Mouse (Mus musculus) left cerebral cortex, postnatal 10 days (tissue): ENCODE data around the gene Tox4. TPM values are rescaled to one million over a fixed set of nuclear protein-coding genes. Genes with fewer than 3 reads are reported as not detected.

Source experiments
- total RNA-seq, 2 experiments: library from RNA; stranded (reverse); gene quantifications; 2 replicates each; pipeline ENCODE4 v1.2.3; 2021

Gene Tox4
- total RNA-seq, 2 experiments from 2014 or later, result 55.1 to 56.7 TPM

Other genes starting within 250 kb of the Tox4 start
- gene Olfr221, start 236.7 kb upstream of the Tox4 start, total RNA-seq, result not detected
- gene Hnrnpc, start 175.1 kb upstream of the Tox4 start, total RNA-seq, result 100 to 1,000 TPM; 188 to 191 TPM
- gene Rpgrip1, start 168.4 kb upstream of the Tox4 start, total RNA-seq, result 1 to 10 TPM; 3.7 to 3.8 TPM
- gene Supt16, start 81.7 kb upstream of the Tox4 start, total RNA-seq, result 10 to 100 TPM; 48.3 to 53.1 TPM
- gene Chd8, start 21.4 kb upstream of the Tox4 start, total RNA-seq, result 100 to 1,000 TPM; 111 to 126 TPM
- 10 to 100 TPM; 36.9 to 37.7 TPM for gene Rab2b, start 399 bp downstream of the Tox4 start, total RNA-seq
- 10 to 100 TPM; 32.4 to 38.6 TPM for gene Mettl3, start 26.0 kb downstream of the Tox4 start, total RNA-seq
- gene Sall2, start 49.6 kb downstream of the Tox4 start, total RNA-seq, result 10 to 100 TPM; 39.6 to 39.9 TPM
- not detected for gene Olfr1513, start 77.3 kb downstream of the Tox4 start, total RNA-seq
- not detected for gene Olfr1512, start 100.0 kb downstream of the Tox4 start, total RNA-seq
- gene Olfr1511, start 118.2 kb downstream of the Tox4 start, total RNA-seq, result not detected
- not detected for gene Olfr1510, start 135.2 kb downstream of the Tox4 start, total RNA-seq
- not detected for gene Olfr1509, start 163.8 kb downstream of the Tox4 start, total RNA-seq
- not detected for gene Olfr1508, start 188.3 kb downstream of the Tox4 start, total RNA-seq
- gene Olfr1507, start 216.6 kb downstream of the Tox4 start, total RNA-seq, result not detected